Mouse (Mus musculus): Measurements from ENCODE around the gene Olfr287. TPM values are rescaled to one million over a fixed set of nuclear protein-coding genes. Genes with fewer than 3 reads are reported as not detected.

Gene Olfr287
- polyA plus RNA-seq, 1 experiment from 2014 or later, result not detected

GRCm38 (mm10) chr15:98177320-98177719 is 43.5 kb downstream of the Olfr287 start:
- ATAC-seq (replicated peaks; ENCODE audit: low FRiP score) (no peak), DNase-seq (ENCODE audit: low spot score) (no peak)
- no peaks in the 10 kb centered on the region for H3K4me1 ChIP-seq (replicated peaks; ENCODE audit: control insufficient read depth, insufficient read depth, low read length)
- no peak overlapping the region for H3K27ac ChIP-seq (ENCODE audit: low read depth, low read length)
- H3K9me3 ChIP-seq (ENCODE audit: control insufficient read depth, low read length), result no peaks in the 10 kb centered on the region
- H3K4me2 ChIP-seq, result no peak overlapping the region
- WGBS, result 67% methylated on average over 3 of the region's 3 CpGs
- H3K4me3 ChIP-seq (ENCODE audit: low read depth, low read length), result no peak overlapping the region
- H3K27me3 ChIP-seq (replicated peaks; ENCODE audit: control insufficient read depth, insufficient read depth, low read length), result peaks cover 31% of the 10 kb centered on the region
- no peak overlapping the region for H3K9ac ChIP-seq (ENCODE audit: low read depth, low read length)
- H3K36me3 ChIP-seq (ENCODE audit: control insufficient read depth, insufficient read depth, low read length), result no peaks in the 10 kb centered on the region

- Histone ChIP-seq H3K4me2 (no peak overlapping the region), H3K4me1 (replicated peaks; ENCODE audit: control insufficient read depth, insufficient read depth, low read length) (no peaks in the 10 kb centered on the region), H3K36me3 (ENCODE audit: control insufficient read depth, insufficient read depth, low read length) (no peaks in the 10 kb centered on the region), H3K9ac (ENCODE audit: low read depth, low read length) (no peak overlapping the region), H3K27me3 (replicated peaks; ENCODE audit: control insufficient read depth, insufficient read depth, low read length) (peaks cover 51% of the 10 kb centered on the region), H3K4me3 (ENCODE audit: low read depth, low read length) (no peak overlapping the region), H3K27ac (ENCODE audit: low read depth, low read length) (no peak overlapping the region), H3K9me3 (ENCODE audit: control insufficient read depth, low read length) (no peaks in the 10 kb centered on the region)
- ATAC-seq (replicated peaks; ENCODE audit: low FRiP score), result no peak
- no peak for DNase-seq (ENCODE audit: low spot score)
- WGBS, result 43% methylated on average over 8 of the region's 8 CpGs
These were observed 47.0 kb downstream of the Olfr287 start for GRCm38 (mm10) chr15:98173821-98174220.

GRCm38 (mm10) chr15:98172113-98172512 is 48.7 kb downstream of the Olfr287 start:
- no peak overlapping the region for H3K4me3 ChIP-seq (ENCODE audit: low read depth, low read length)
- peaks cover 63% of the 10 kb centered on the region for H3K27me3 ChIP-seq (replicated peaks; ENCODE audit: control insufficient read depth, insufficient read depth, low read length)
- ATAC-seq (replicated peaks; ENCODE audit: low FRiP score) (no peak), DNase-seq (ENCODE audit: low spot score) (no peak)
- H3K4me1 ChIP-seq (replicated peaks; ENCODE audit: control insufficient read depth, insufficient read depth, low read length), result no peaks in the 10 kb centered on the region
- H3K36me3 ChIP-seq (ENCODE audit: control insufficient read depth, insufficient read depth, low read length), result no peaks in the 10 kb centered on the region
- H3K27ac ChIP-seq (ENCODE audit: low read depth, low read length), result no peak overlapping the region
- 65% methylated on average over 5 of the region's 5 CpGs for WGBS
- H3K9me3 ChIP-seq (ENCODE audit: control insufficient read depth, low read length), result no peaks in the 10 kb centered on the region
- H3K4me2 ChIP-seq, result no peak overlapping the region
- no peak overlapping the region for H3K9ac ChIP-seq (ENCODE audit: low read depth, low read length)

GRCm38 (mm10) chr15:98170917-98171316 is 49.9 kb downstream of the Olfr287 start:
- DNase-seq (ENCODE audit: low spot score) (no peak), ATAC-seq (replicated peaks; ENCODE audit: low FRiP score) (no peak)
- H3K9me3 ChIP-seq (ENCODE audit: control insufficient read depth, low read length), result no peaks in the 10 kb centered on the region
- no peaks in the 10 kb centered on the region for H3K4me1 ChIP-seq (replicated peaks; ENCODE audit: control insufficient read depth, insufficient read depth, low read length)
- no peak overlapping the region for H3K4me3 ChIP-seq (ENCODE audit: low read depth, low read length)
- H3K9ac ChIP-seq (ENCODE audit: low read depth, low read length), result no peak overlapping the region
- H3K36me3 ChIP-seq (ENCODE audit: control insufficient read depth, insufficient read depth, low read length), result no peaks in the 10 kb centered on the region
- no peak overlapping the region for H3K27ac ChIP-seq (ENCODE audit: low read depth, low read length)
- peaks cover 73% of the 10 kb centered on the region for H3K27me3 ChIP-seq (replicated peaks; ENCODE audit: control insufficient read depth, insufficient read depth, low read length)
- 62% methylated on average over 9 of the region's 9 CpGs for WGBS
- no peak overlapping the region for H3K4me2 ChIP-seq

GRCm38 (mm10) chr15:98170365-98170764 is 50.5 kb downstream of the Olfr287 start:
- no peak overlapping the region for H3K27ac ChIP-seq (ENCODE audit: low read depth, low read length)
- H3K9ac ChIP-seq (ENCODE audit: low read depth, low read length), result no peak overlapping the region
- no peaks in the 10 kb centered on the region for H3K4me1 ChIP-seq (replicated peaks; ENCODE audit: control insufficient read depth, insufficient read depth, low read length)
- H3K27me3 ChIP-seq (replicated peaks; ENCODE audit: control insufficient read depth, insufficient read depth, low read length), result peaks cover 77% of the 10 kb centered on the region
- DNase-seq (ENCODE audit: low spot score) (no peak), ATAC-seq (replicated peaks; ENCODE audit: low FRiP score) (no peak)
- H3K36me3 ChIP-seq (ENCODE audit: control insufficient read depth, insufficient read depth, low read length), result no peaks in the 10 kb centered on the region
- H3K4me3 ChIP-seq (ENCODE audit: low read depth, low read length), result no peak overlapping the region
- no peaks in the 10 kb centered on the region for H3K9me3 ChIP-seq (ENCODE audit: control insufficient read depth, low read length)
- H3K4me2 ChIP-seq, result no peak overlapping the region
- WGBS, result 38% methylated on average over 7 of the region's 7 CpGs

- H3K27ac ChIP-seq (ENCODE audit: low read depth, low read length), result no peak overlapping the region
- H3K4me2 ChIP-seq, result no peak overlapping the region
- DNase-seq (ENCODE audit: low spot score) (no peak), ATAC-seq (replicated peaks; ENCODE audit: low FRiP score) (no peak)
- H3K9me3 ChIP-seq (ENCODE audit: control insufficient read depth, low read length), result no peaks in the 10 kb centered on the region
- H3K27me3 ChIP-seq (replicated peaks; ENCODE audit: control insufficient read depth, insufficient read depth, low read length), result peaks cover 80% of the 10 kb centered on the region
- no peaks in the 10 kb centered on the region for H3K36me3 ChIP-seq (ENCODE audit: control insufficient read depth, insufficient read depth, low read length)
- WGBS, result 6% methylated on average over 19 of the region's 19 CpGs
- no peak overlapping the region for H3K9ac ChIP-seq (ENCODE audit: low read depth, low read length)
- no peaks in the 10 kb centered on the region for H3K4me1 ChIP-seq (replicated peaks; ENCODE audit: control insufficient read depth, insufficient read depth, low read length)
- H3K4me3 ChIP-seq (ENCODE audit: low read depth, low read length), result no peak overlapping the region
These were observed 52.2 kb downstream of the Olfr287 start for GRCm38 (mm10) chr15:98168622-98169004.

GRCm38 (mm10) chr15:98167645-98168621 is 52.9 kb downstream of the Olfr287 start:
- Histone ChIP-seq H3K4me3 (ENCODE audit: low read depth, low read length) (peak overlapping the region; percentile 38), H3K9ac (ENCODE audit: low read depth, low read length) (no peak overlapping the region), H3K4me2 (peak overlapping the region; percentile 57), H3K27ac (ENCODE audit: low read depth, low read length) (no peak overlapping the region), H3K9me3 (ENCODE audit: control insufficient read depth, low read length) (no peaks in the 10 kb centered on the region), H3K36me3 (ENCODE audit: control insufficient read depth, insufficient read depth, low read length) (no peaks in the 10 kb centered on the region), H3K4me1 (replicated peaks; ENCODE audit: control insufficient read depth, insufficient read depth, low read length) (no peaks in the 10 kb centered on the region), H3K27me3 (replicated peaks; ENCODE audit: control insufficient read depth, insufficient read depth, low read length) (peaks cover 79% of the 10 kb centered on the region)
- DNase-seq (ENCODE audit: low spot score), result peak; percentile 63
- WGBS, result 3% methylated on average over 69 of the region's 69 CpGs
- peak; percentile 18; the same call in 1 of the 2 replicates for ATAC-seq (replicated peaks; ENCODE audit: low FRiP score)

GRCm38 (mm10) chr15:98166963-98167644 is 53.8 kb downstream of the Olfr287 start, which contains the start of gene Ccdc184:
Ccdc184 (plus strand) TSS chr15:98167158.
- DNase-seq (ENCODE audit: low spot score) (no peak), ATAC-seq (replicated peaks; ENCODE audit: low FRiP score) (no peak)
- no peaks in the 10 kb centered on the region for H3K9me3 ChIP-seq (ENCODE audit: control insufficient read depth, low read length)
- H3K36me3 ChIP-seq (ENCODE audit: control insufficient read depth, insufficient read depth, low read length), result no peaks in the 10 kb centered on the region
- 8% methylated on average over 18 of the region's 18 CpGs for WGBS
- H3K4me1 ChIP-seq (replicated peaks; ENCODE audit: control insufficient read depth, insufficient read depth, low read length), result no peaks in the 10 kb centered on the region
- H3K4me3 ChIP-seq (ENCODE audit: low read depth, low read length), result peak within 1 kb of the TSS; percentile 38
- H3K9ac ChIP-seq (ENCODE audit: low read depth, low read length), result no peak within 1 kb of the TSS
- peak within 1 kb of the TSS; percentile 57 for H3K4me2 ChIP-seq
- peaks cover 76% of the 10 kb centered on the region for H3K27me3 ChIP-seq (replicated peaks; ENCODE audit: control insufficient read depth, insufficient read depth, low read length)
- no peak within 1 kb of the TSS for H3K27ac ChIP-seq (ENCODE audit: low read depth, low read length)

All from liver, embryonic 11.5 days (tissue).